Mouse (Mus musculus) G1E (cell line): ENCODE data around the gene Ebf1. TPM values are rescaled to one million over a fixed set of nuclear protein-coding genes. Genes with fewer than 3 reads are reported as not detected.

Source experiments
- ATAC-seq: 2 replicates; pipeline ENCODE4 v1.8.0; 2016; ENCODE audit warnings: mild to moderate bottlenecking; ENCODE audit not compliant: insufficient number of reproducible peaks, poor library complexity, low FRiP score, severe bottlenecking; ENCODE audit errors: extremely low read depth
- DNase-seq: peaks from one replicate; pipeline ENCODE4 v3.0.0; 2012; ENCODE audit warnings: low spot score
- H3K27me3 ChIP-seq: 2 replicates; pipeline ENCODE4 v1.6.1; 2012; ENCODE audit warnings: mild to moderate bottlenecking, low read length, inconsistent platforms; ENCODE audit not compliant: insufficient read depth
- H3K36me3 ChIP-seq: replicated peaks from 2 replicates; pipeline ENCODE3; 2012; ENCODE audit warnings: mild to moderate bottlenecking, inconsistent platforms
- H3K4me1 ChIP-seq: 2 replicates; pipeline ENCODE4 v1.6.1; 2012; ENCODE audit warnings: low read depth, low read length, inconsistent platforms, mixed read lengths; ENCODE audit not compliant: insufficient read depth
- H3K4me3 ChIP-seq: 2 replicates; pipeline ENCODE4 v1.5.1; 2012; ENCODE audit warnings: low read depth, mild to moderate bottlenecking, inconsistent platforms, low read length, moderate library complexity, mixed read lengths
- H3K9me3 ChIP-seq: replicated peaks from 2 replicates; pipeline ENCODE4 v1.6.1; 2012; ENCODE audit warnings: inconsistent platforms
- CTCF ChIP-seq: IDR thresholded peaks from 2 replicates; pipeline ENCODE4 v1.5.1; 2012; ENCODE audit warnings: low read depth, low read length, inconsistent platforms, mixed read lengths
- GATA1 ChIP-seq: IDR thresholded peaks from 2 replicates; pipeline ENCODE4 v1.6.1; 2012; ENCODE audit warnings: borderline replicate concordance, low read length, inconsistent platforms, mixed read lengths
- GATA2 ChIP-seq: IDR thresholded peaks from 2 replicates; pipeline ENCODE4 v1.6.1; 2012; ENCODE audit warnings: low read depth, low read length, inconsistent platforms, borderline replicate concordance
- POLR2AphosphoS5 ChIP-seq: IDR thresholded peaks from 2 replicates; pipeline ENCODE4 v1.6.1; 2012; ENCODE audit warnings: low read depth, low read length, inconsistent platforms; ENCODE audit not compliant: insufficient replicate concordance
- TAL1 ChIP-seq: conservative IDR thresholded peaks from 2 replicates; pipeline ENCODE4 v1.6.1; 2012; ENCODE audit warnings: low read depth, low read length, inconsistent platforms, mixed read lengths
- polyA plus RNA-seq: library from polyadenylated mRNA; stranded (reverse); fragments of >175 nt; gene quantifications from 2 replicates; pipeline ENCODE4 v1.2.3, GENCODE M21; 2012
- total RNA-seq, 2 experiments: library from RNA; stranded (forward) in 1 of 2; stranded (reverse) in 1 of 2; fragments of 200-1000 nt in 1 of 2; fragments of >200 nt in 1 of 2; fragmentation: Nextera tagmentation in 1 of 2; gene quantifications; 2 replicates each; pipeline ENCODE4 v1.2.3; 2014 to 2017

Ebf1 gene
- total and polyA plus RNA-seq, 3 experiments: 0.05 TPM; not detected in 2

DNA sequence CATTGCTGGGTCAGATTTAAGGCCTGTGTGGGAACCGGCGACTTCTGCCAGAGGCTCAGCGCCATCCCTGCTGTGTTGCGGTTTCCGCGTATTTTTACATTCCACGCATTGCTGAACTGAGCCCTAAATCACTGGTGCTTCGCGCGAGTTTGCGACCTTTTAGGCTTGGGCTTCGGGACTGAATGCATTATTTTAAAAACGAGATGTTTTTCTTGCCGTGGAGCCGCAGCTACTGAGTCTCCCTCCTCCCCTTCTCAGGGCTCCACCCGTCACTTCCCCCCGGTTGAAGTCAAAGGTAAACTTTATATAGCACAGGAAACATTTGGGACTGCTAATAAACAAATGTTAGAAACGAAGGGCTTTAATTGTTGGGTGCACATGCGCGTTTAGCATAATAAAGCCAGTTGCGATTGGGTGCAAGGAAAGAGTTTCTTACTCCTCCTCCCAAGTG lies 68.8 kb downstream of the Ebf1 start:
- no peaks in the 10 kb centered on the region for H3K4me1 ChIP-seq

GRCm38 (mm10) chr11:44686378-44686777 lies 69.3 kb downstream of the Ebf1 start:
- Histone ChIP-seq H3K36me3 (no peaks in the 10 kb centered on the region), H3K4me1 (no peaks in the 10 kb centered on the region), H3K9me3 (no peaks in the 10 kb centered on the region), H3K4me3 (no peak overlapping the region), H3K27me3 (no peaks in the 10 kb centered on the region)
- ATAC-seq: no peak
- no peak for DNase-seq
- no peak for TF ChIP-seq TAL1
- no peak for TF ChIP-seq CTCF
- TF ChIP-seq POLR2AphosphoS5: no peak
- TF ChIP-seq GATA1: no peak
- TF ChIP-seq GATA2: no peak

More for the DNA sequence above, 68.8 kb downstream of the Ebf1 start:
- no peak for ATAC-seq
- TF ChIP-seq GATA2: no peak
- no peak for TF ChIP-seq TAL1
- no peak for TF ChIP-seq GATA1
- no peak for TF ChIP-seq CTCF
- no peak for TF ChIP-seq POLR2AphosphoS5
- no peak overlapping the region for H3K4me3 ChIP-seq
- no peaks in the 10 kb centered on the region for H3K27me3 ChIP-seq
- no peak for DNase-seq
- no peaks in the 10 kb centered on the region for H3K9me3 ChIP-seq
- H3K36me3 ChIP-seq: no peaks in the 10 kb centered on the region

DNA sequence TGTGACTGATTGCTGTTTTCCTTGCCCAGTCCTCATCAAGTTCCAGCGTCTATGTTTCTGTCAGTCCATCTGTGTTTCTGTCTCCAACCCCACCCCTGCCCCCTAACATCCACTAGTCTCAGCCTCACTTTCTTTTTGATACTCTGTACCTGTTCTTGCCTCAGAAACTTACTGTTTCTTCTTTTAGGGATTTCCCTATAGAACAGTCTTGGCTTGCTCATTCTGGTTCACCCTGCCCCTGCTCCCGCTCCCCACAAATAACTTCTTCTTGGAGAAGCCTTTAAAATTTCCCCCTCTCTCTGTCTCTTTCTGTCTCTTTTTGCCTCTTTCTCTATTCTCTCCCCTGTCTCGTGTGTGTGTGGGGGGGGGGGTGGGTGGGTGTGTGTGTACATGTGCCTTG lies 71.4 kb downstream of the Ebf1 start:
- H3K4me3 ChIP-seq: no peak overlapping the region
- no peak for TF ChIP-seq GATA1
- TF ChIP-seq CTCF: no peak
- no peak for TF ChIP-seq TAL1
- H3K36me3 ChIP-seq: no peaks in the 10 kb centered on the region
- no peaks in the 10 kb centered on the region for H3K9me3 ChIP-seq
- DNase-seq: no peak
- no peaks in the 10 kb centered on the region for H3K27me3 ChIP-seq
- no peak for ATAC-seq
- H3K4me1 ChIP-seq: no peaks in the 10 kb centered on the region

DNA sequence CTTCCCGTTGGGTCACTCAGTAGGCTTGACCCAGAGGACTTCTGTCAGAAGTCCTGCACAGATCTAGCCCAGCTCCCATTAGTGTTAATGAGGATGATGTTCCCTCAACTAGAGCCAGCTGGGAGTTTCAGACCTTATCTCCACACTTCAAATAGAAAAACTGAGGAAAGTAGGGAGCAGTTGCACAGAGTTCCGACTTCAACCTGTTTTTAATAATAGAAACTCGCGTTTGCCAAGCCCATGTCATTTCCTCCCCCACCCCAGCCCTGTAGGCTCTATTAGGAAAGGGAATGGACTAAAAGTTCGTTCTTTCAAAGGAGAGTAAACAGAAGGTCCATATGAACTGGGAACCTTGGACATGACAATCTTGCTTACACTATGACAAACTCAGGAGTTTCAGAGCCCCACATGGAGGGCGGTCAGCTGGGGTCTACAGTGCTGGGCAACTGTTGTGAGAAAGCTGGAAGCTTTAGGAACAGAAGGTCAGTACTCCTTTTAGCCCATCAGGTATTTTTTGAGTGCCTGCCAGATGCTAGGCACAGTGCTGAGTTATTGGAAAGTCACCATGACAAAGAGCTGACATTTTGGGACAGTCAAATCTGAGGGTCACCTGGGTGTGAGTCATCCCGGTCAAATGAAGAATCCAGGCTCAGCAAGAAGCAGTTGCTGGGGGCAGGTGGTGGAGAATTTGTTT lies 72.6 kb downstream of the Ebf1 start:
- no peaks in the 10 kb centered on the region for H3K27me3 ChIP-seq
- H3K9me3 ChIP-seq: no peaks in the 10 kb centered on the region
- no peak overlapping the region for H3K4me3 ChIP-seq
- H3K36me3 ChIP-seq: no peaks in the 10 kb centered on the region
- H3K4me1 ChIP-seq: no peaks in the 10 kb centered on the region
- ATAC-seq (no peak), DNase-seq (no peak)
- TF ChIP-seq CTCF: no peak
- no peak for TF ChIP-seq POLR2AphosphoS5
- no peak for TF ChIP-seq GATA2
- no peak for TF ChIP-seq GATA1
- TF ChIP-seq TAL1: no peak

GRCm38 (mm10) chr11:44690265-44690572 lies 73.1 kb downstream of the Ebf1 start:
- Histone ChIP-seq H3K4me1 (no peaks in the 10 kb centered on the region), H3K36me3 (no peaks in the 10 kb centered on the region), H3K4me3 (no peak overlapping the region), H3K27me3 (no peaks in the 10 kb centered on the region), H3K9me3 (no peaks in the 10 kb centered on the region)
- no peak for ATAC-seq
- no peak for DNase-seq
- TF ChIP-seq GATA2 (no peak), GATA1 (no peak), TAL1 (no peak), POLR2AphosphoS5 (no peak)

DNA sequence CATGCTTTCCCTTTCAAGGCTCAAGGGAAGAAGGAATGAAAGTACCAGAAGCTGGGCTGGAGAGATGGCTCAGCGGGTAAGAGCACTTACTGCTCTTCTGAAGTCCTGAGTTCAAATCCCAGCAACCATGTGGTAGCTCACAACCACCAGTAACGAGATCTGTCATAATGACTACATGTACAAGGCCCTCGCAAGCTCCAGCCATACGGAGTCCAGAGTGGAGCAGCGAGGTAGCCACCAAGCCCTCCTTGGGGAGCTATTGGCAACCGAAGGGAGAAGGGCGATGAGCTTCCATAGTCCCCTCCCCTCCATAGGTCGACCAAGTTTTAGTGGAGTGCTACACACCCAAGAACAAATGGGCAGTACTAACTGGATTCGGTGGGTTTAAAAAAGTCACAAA lies 78.3 kb downstream of the Ebf1 start:
- TF ChIP-seq POLR2AphosphoS5: no peak
- no peak for TF ChIP-seq CTCF
- TF ChIP-seq GATA2: no peak
- TF ChIP-seq TAL1: no peak
- ATAC-seq (no peak), DNase-seq (no peak)
- H3K9me3 ChIP-seq: no peaks in the 10 kb centered on the region
- no peaks in the 10 kb centered on the region for H3K36me3 ChIP-seq
- H3K4me3 ChIP-seq: no peak overlapping the region
- H3K27me3 ChIP-seq: 0 out of 2 replicates have a peak, but pooled peaks cover 2% of the 10 kb centered on the region
- no peaks in the 10 kb centered on the region for H3K4me1 ChIP-seq
